Mouse (Mus musculus): ENCODE measurements around the gene Cst13. TPM values are rescaled to one million over a fixed set of nuclear protein-coding genes. Genes with fewer than 3 reads are reported as not detected.

Gene Cst13
- not detected in 2 replicates for total RNA-seq (2023)

GRCm38 (mm10) chr2:148819909-148820308, at the start of gene Cst13:
Cst13 (plus strand) TSS chr2:148820081.

GRCm38 (mm10) chr2:148771397-148771796, 48.5 kb upstream of the Cst13 start, which contains the start of gene Cst11:
Cst11 (minus strand) TSS chr2:148771497.

GRCm38 (mm10) chr2:148781709-148782108, 38.2 kb upstream of the Cst13 start, which contains the start of gene 8030411F24Rik:
8030411F24Rik (plus strand) TSS chr2:148782009.

DNA sequence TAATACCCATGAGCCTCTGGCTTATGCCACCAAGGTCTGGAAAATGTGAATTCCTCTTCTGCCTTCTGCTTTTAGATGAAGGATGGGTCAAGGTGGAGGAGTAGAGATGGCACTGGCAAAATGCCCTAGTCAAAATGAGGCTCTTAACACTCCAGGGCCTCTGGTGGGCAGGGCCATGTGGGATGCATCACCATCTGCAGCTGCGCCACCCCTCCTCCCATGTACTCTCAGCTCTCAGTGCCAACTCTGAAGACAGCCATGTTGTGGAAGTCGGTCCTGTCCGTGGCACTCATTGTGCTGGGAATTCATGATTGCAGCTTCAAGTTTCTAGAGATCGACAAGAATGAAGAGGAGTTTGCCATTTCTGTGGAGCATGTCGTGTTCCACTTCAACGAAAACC, 30.7 kb upstream of the Cst13 start, which contains the start of gene Cst12:
TSS of gene Cst12 (plus strand) at position 220 of the 400 bp plus-strand sequence.

GRCm38 (mm10) chr2:148798485-148798884, 21.4 kb upstream of the Cst13 start, which contains the start of gene Cst8:
Cst8 (plus strand) TSS chr2:148798785.

DNA sequence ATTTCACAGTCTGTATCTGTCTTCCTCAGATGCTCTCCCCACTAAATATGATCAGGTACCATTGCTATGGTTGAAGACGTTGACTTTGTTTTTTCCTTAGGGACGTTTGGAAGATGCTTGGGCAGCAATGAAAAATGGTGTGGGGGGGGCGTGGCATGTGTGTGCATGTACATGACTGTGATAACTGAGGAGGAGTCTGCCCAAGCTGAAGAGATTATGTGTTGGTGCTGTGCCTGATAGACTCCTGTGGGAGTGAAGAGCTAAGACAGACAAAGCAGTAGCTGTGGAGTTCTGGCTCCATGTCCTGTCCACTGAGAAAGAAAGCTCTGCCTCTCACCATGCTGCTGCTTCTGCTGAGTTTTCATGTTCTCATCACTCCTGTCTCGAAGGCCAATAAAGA, 15.0 kb downstream of the Cst13 start, which contains the start of gene Cst9:
TSS of gene Cst9 (plus strand) at position 236 of the 400 bp plus-strand sequence.

GRCm38 (mm10) chr2:148864966-148865365, 45.1 kb downstream of the Cst13 start, which contains the start of gene 9230104L09Rik:
9230104L09Rik (minus strand) TSS chr2:148865038.

DNA sequence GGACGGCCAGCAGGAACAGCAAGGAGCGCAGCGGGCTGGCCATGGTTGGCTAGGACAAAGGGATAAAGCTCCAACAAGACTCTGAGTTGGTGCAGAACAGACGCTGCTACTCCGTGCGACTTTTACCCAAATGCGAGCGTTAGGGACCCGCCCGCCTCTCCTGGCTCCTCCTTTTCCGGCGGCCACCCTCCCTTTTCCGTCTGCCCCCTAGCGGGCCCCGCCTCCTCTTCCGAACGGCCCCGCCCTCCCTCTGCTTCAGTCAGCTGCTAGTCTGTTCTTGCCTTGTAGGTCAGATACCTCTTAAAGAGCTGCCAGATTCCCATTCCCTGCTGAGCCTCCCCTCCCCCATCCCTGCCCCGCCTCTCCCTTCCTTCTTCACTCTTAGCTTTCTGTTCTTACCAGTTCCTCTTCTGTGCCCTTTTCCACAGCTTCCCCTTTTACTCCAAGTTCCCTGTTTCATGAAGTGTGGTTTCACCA, 55.5 kb downstream of the Cst13 start, which contains the start of gene Cst3:
TSS of gene Cst3 (minus strand) at position 358 of the 477 bp plus-strand sequence.

Other genes starting within 250 kb of the Cst13 start
- gene Nxt1, start 147.5 kb upstream of the Cst13 start, total RNA-seq (2023), result 16.5 and 21.5 TPM in 2 replicates
- 12.7 and 14.7 TPM in 2 replicates for gene Gzf1, start 139.1 kb upstream of the Cst13 start, total RNA-seq (2023)
- 1.3 and 2.1 TPM in 2 replicates for gene Napb, start 87.6 kb upstream of the Cst13 start, total RNA-seq (2023)
- gene Cstl1, start 69.7 kb upstream of the Cst13 start, total RNA-seq (2023), result not detected in 2 replicates
- gene Cst11, start 48.6 kb upstream of the Cst13 start, total RNA-seq (2023), result not detected in 2 replicates
- gene 8030411F24Rik, start 38.1 kb upstream of the Cst13 start, total RNA-seq (2023), result not detected in 2 replicates
- gene Cst12, start 30.7 kb upstream of the Cst13 start, total RNA-seq (2023), result not detected in 2 replicates
- gene Cst8, start 21.3 kb upstream of the Cst13 start, total RNA-seq (2023), result not detected in 2 replicates
- not detected in 2 replicates for gene Cst9, start 15.1 kb downstream of the Cst13 start, total RNA-seq (2023)
- not detected in 2 replicates for gene 9230104L09Rik, start 45.0 kb downstream of the Cst13 start, total RNA-seq (2023)
- 375 and 524 TPM in 2 replicates for gene Cst3, start 55.6 kb downstream of the Cst13 start, total RNA-seq (2023)
- gene Gm1330, start 183.2 kb downstream of the Cst13 start, total RNA-seq (2023), result not detected in 2 replicates
- gene Gm10750, start 197.2 kb downstream of the Cst13 start, total RNA-seq (2023), result not detected in 2 replicates